Mouse (Mus musculus) lung, adult 2 months (tissue): ENCODE measurements around the gene Sox18.

Experiments
- CTCF ChIP-seq: fragments of 200-500 bp; IDR thresholded peaks from 2 replicates; pipeline ENCODE4 v1.5.1; 2011; ENCODE audit warnings: mild to moderate bottlenecking, low read length, control low read depth; ENCODE audit not compliant: insufficient read depth
- POLR2A ChIP-seq: fragments of 200-500 bp; IDR thresholded peaks from 2 replicates; pipeline ENCODE4 v1.6.1; 2011; ENCODE audit warnings: low read depth, mild to moderate bottlenecking, control low read depth, low read length, borderline replicate concordance; ENCODE audit errors: extremely low read depth

- TF ChIP-seq CTCF (no peak), POLR2A (no peak)
Measured at GRCm38 (mm10) chr2:181698241-181698640, 26.8 kb upstream of the Sox18 start, which contains the start of gene Lkaaear1.
